Mouse (Mus musculus) brain, embryonic 14.5 days (tissue): ENCODE results near the gene Pus1.

ENCODE experiments used
- CTCF ChIP-seq: fragments of 200-500 bp; IDR thresholded peaks from 2 replicates; pipeline ENCODE4 v1.5.1; 2012; ENCODE audit warnings: inconsistent platforms, mild to moderate bottlenecking, moderate library complexity, borderline replicate concordance; ENCODE audit not compliant: insufficient read depth, insufficient read length; ENCODE audit errors: extremely low read depth
- POLR2A ChIP-seq: fragments of 200-500 bp; IDR thresholded peaks from 2 replicates; pipeline ENCODE4 v1.6.1; 2012; ENCODE audit warnings: mild to moderate bottlenecking, inconsistent platforms, borderline replicate concordance; ENCODE audit not compliant: poor library complexity, insufficient read depth, insufficient read length, severe bottlenecking; ENCODE audit errors: extremely low read depth

DNA sequence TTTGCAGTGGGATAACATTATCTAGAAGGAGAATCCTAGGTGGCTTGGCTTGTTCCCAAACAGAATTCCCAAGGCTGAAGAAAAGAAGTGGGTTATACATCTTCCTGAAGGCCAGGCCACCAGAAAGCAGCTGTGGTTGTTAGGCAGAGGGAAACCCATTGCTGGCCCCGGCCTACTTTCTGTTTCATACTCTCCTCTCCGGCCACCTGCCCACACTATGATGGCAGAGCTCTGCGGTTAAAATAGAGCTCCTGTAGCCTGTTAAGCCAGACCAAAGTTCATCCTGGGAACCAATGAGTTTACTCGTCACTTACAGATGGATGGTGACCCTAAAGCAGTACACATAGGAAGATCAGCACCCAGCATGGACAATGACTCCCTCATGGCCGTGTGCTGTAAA is 47.1 kb upstream of the Pus1 start:
- TF ChIP-seq CTCF, result no peak
- TF ChIP-seq POLR2A, result no peak
